Comparison of ENCODE assay signal across 8 mouse cellular contexts in genomic region chr13:107846621-107847178, GRCm38 (mm10).
DNase-seq lines count a peak whose midpoint lies in the region; ATAC-seq and TF ChIP-seq lines count a peak whose summit lies in the region.

No protein-coding gene starts in this region.

- TF ChIP-seq POLR2A in kidney, adult 2 months (IDR thresholded peaks at IDR 0.05; ENCODE audit: low read depth, low read length) = no peak

- no peaks in the 10 kb centered on the region for H3K9me3 ChIP-seq in forebrain, embryonic 10.5 days
- no peaks in the 10 kb centered on the region for H3K9me3 ChIP-seq in midbrain, embryonic 14.5 days (ENCODE audit: control insufficient read depth, low read length)

- H3K4me1 ChIP-seq in forebrain, embryonic 10.5 days = peaks cover 78% of the 10 kb centered on the region
- peaks cover 65% of the 10 kb centered on the region for H3K4me1 ChIP-seq in kidney, adult 2 months (ENCODE audit: control insufficient read depth, insufficient read depth, low read length)
- H3K4me1 ChIP-seq in midbrain, embryonic 14.5 days (ENCODE audit: control insufficient read depth, insufficient read depth, low read length) = peaks cover 55% of the 10 kb centered on the region

- peak overlapping the region; percentile 40 for H3K4me2 ChIP-seq in midbrain, embryonic 14.5 days (ENCODE audit: low read length)

- H3K27me3 ChIP-seq in forebrain, embryonic 10.5 days (ENCODE audit: poor library complexity, severe bottlenecking) = no peaks in the 10 kb centered on the region
- H3K27me3 ChIP-seq in kidney, adult 2 months (replicated peaks; ENCODE audit: control insufficient read depth, insufficient read depth, low read length) = no peaks in the 10 kb centered on the region
- H3K27me3 ChIP-seq in midbrain, embryonic 14.5 days (ENCODE audit: control insufficient read depth, insufficient read depth, low read length) = no peaks in the 10 kb centered on the region

- 35% methylated on average over 10 of the region's 10 CpGs for WGBS in forebrain, embryonic 10.5 days
- 26% methylated on average over 10 of the region's 10 CpGs for WGBS in kidney, adult 2 months
- WGBS in midbrain, embryonic 14.5 days = 20% methylated on average over 10 of the region's 10 CpGs

- peak; percentile 48; the same call in 1 of the 2 replicates for ATAC-seq in midbrain, embryonic 14.5 days (ENCODE audit: low FRiP score, low TSS enrichment)

- H3K9ac ChIP-seq in midbrain, embryonic 14.5 days (replicated peaks; ENCODE audit: low read length) = peak overlapping the region; percentile 38; the same call in 1 of the 2 replicates

- DNase-seq in layer of hippocampus, adult 2 months (ENCODE audit: low spot score in 2 of 2) = no peak
- DNase-seq in layer of hippocampus, adult 9-11 months = no peak
- no peak for DNase-seq in forebrain, embryonic 10.5 days (ENCODE audit: extremely low spot score, low spot score)
- DNase-seq in kidney, adult 2 months = peak; percentile 91
- peak; percentile 48 for DNase-seq in midbrain, embryonic 14.5 days
- no peak for DNase-seq in urinary bladder, adult 18-20 months (ENCODE audit: low spot score in 2 of 2)
- DNase-seq in left cerebral cortex, adult 18-20 months (ENCODE audit: low spot score in 2 of 2) = no peak
- no peak for DNase-seq in thymus, postnatal 4 days

- H3K36me3 ChIP-seq in forebrain, embryonic 10.5 days (replicated peaks) = no peaks in the 10 kb centered on the region
- no peaks in the 10 kb centered on the region for H3K36me3 ChIP-seq in kidney, adult 2 months (ENCODE audit: control insufficient read depth, insufficient read depth, low read length)
- H3K36me3 ChIP-seq in midbrain, embryonic 14.5 days (ENCODE audit: control insufficient read depth, insufficient read depth, low read length) = no peaks in the 10 kb centered on the region

- TF ChIP-seq CTCF in layer of hippocampus, adult 2 months (conservative IDR thresholded peaks at IDR 0.05) = no peak
- no peak for TF ChIP-seq CTCF in kidney, adult 2 months (conservative IDR thresholded peaks at IDR 0.05; ENCODE audit: insufficient read depth, insufficient read length, low read depth, low read length)

- peak overlapping the region; percentile 58; the same call in 1 of the 2 replicates for H3K27ac ChIP-seq in layer of hippocampus, adult 2 months
- peak overlapping the region; percentile 65 for H3K27ac ChIP-seq in forebrain, embryonic 10.5 days
- peak overlapping the region; percentile 89 for H3K27ac ChIP-seq in kidney, adult 2 months (ENCODE audit: insufficient read depth, low read depth, low read length)
- H3K27ac ChIP-seq in midbrain, embryonic 14.5 days (replicated peaks; ENCODE audit: low read depth, low read length) = no peak overlapping the region; the same call in 1 of the 2 replicates

- peak overlapping the region; percentile 42 for H3K4me3 ChIP-seq in layer of hippocampus, adult 2 months
- H3K4me3 ChIP-seq in forebrain, embryonic 10.5 days = peak overlapping the region; percentile 16; the same call in 1 of the 2 replicates
- H3K4me3 ChIP-seq in kidney, adult 2 months (ENCODE audit: insufficient read depth, low read depth, low read length) = peak overlapping the region; percentile 31
- H3K4me3 ChIP-seq in midbrain, embryonic 14.5 days (replicated peaks; ENCODE audit: low read depth, low read length) = no peak overlapping the region

Comparison
In these comparisons a context has a peak if more than half of its experiments do, and no peak if none do; other contexts are left out.
1. DNase-seq: peak in kidney, adult 2 months (single experiment) and midbrain, embryonic 14.5 days (single experiment); none in layer of hippocampus, adult 2 months (0 of 2), layer of hippocampus, adult 9-11 months (single experiment), forebrain, embryonic 10.5 days (single experiment), urinary bladder, adult 18-20 months (0 of 2), left cerebral cortex, adult 18-20 months (0 of 2) and thymus, postnatal 4 days (single experiment).